Comparison of ENCODE assay signal across 25 mouse cellular contexts in the genomic region with DNA sequence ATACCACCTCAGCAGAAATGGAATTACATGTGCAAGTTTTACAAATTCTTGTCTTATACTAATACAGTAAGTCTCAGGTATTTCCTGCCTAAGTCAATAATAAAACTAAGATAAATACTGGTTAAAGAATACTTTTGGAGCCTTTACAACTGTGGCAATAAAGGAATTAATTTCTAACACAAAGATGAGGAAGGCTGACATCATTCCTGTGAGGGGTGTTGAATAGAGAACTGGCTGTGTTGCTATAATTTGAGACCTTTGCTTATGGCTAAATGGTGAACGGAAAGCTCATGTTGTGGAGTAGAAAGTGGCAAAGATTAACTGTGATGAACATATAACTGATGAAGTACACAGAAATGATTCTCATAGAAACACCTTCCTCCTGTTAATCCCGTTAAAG.
DNase-seq lines count a peak whose midpoint lies in the region; ATAC-seq and TF ChIP-seq lines count a peak whose summit lies in the region.
"Had no signal": no experiment of that assay in that cellular context is flagged by ENCODE, and none has a peak within 500 bp of the region (broad histone marks: within the 10 kb centered on the region; RNA-seq: fewer than 3 reads in every experiment).

No protein-coding gene starts in this region.

- H3K36me3 ChIP-seq in forebrain, embryonic 11.5 days (ENCODE audit: control insufficient read depth, insufficient read depth, low read length): no peaks in the 10 kb centered on the region
- H3K36me3 ChIP-seq in forebrain, postnatal 0 days (ENCODE audit: insufficient read depth): no peaks in the 10 kb centered on the region
- H3K36me3 ChIP-seq in kidney, embryonic 16.5 days (ENCODE audit: insufficient read depth, low read length): no peaks in the 10 kb centered on the region
- no peaks in the 10 kb centered on the region for H3K36me3 ChIP-seq in intestine, embryonic 15.5 days
- H3K36me3 ChIP-seq: embryonic facial prominence, embryonic 12.5 days; embryonic facial prominence, embryonic 15.5 days; forebrain, embryonic 15.5 days; heart, embryonic 10.5 days; heart, embryonic 13.5 days had no signal

- H3K4me2 ChIP-seq in forebrain, embryonic 11.5 days (ENCODE audit: low read depth, low read length, severe bottlenecking): no peak overlapping the region
- H3K4me2 ChIP-seq in forebrain, postnatal 0 days (ENCODE audit: low read depth): no peak overlapping the region
- H3K4me2 ChIP-seq in kidney, embryonic 16.5 days (replicated peaks; ENCODE audit: low read depth, low read length): no peak overlapping the region
- H3K4me2 ChIP-seq in intestine, embryonic 15.5 days (replicated peaks): no peak overlapping the region
- H3K4me2 ChIP-seq: embryonic facial prominence, embryonic 12.5 days; embryonic facial prominence, embryonic 15.5 days; forebrain, embryonic 15.5 days; heart, embryonic 13.5 days; hindbrain, embryonic 14.5 days had no signal

- peak; percentile 37 for ATAC-seq in forebrain, embryonic 11.5 days (replicated peaks; ENCODE audit: low FRiP score)
- no peak for ATAC-seq in forebrain, postnatal 0 days
- ATAC-seq in kidney, embryonic 16.5 days (ENCODE audit: low FRiP score, low TSS enrichment): peak; percentile 72; the same call in 1 of the 2 replicates
- ATAC-seq in intestine, embryonic 15.5 days: peak; percentile 75
- ATAC-seq: forebrain, embryonic 15.5 days; hindbrain, postnatal 0 days had no signal

- no peak for DNase-seq in forebrain, embryonic 11.5 days (ENCODE audit: low spot score)
- no peak for DNase-seq in forebrain, postnatal 0 days
- no peak for DNase-seq in kidney, adult 9 months
- DNase-seq in left cerebral cortex, adult 18-20 months (ENCODE audit: low spot score in 2 of 2): no peak
- no peak for DNase-seq in left cerebral cortex, adult 2 months (ENCODE audit: extremely low spot score in 1 of 2, low spot score in 2 of 2)
- DNase-seq: adrenal gland, postnatal 10 days; adrenal gland, postnatal 36 days; cerebellum, adult 11 months; cerebellum, adult 2 months; cerebellum, adult 9-11 months; cerebellum, postnatal 25 days; gastrocnemius, postnatal 10 days; gastrocnemius, postnatal 36 days; heart, adult 2 months; heart, postnatal 14 days; heart, postnatal 4 days had no signal

- no peak for TF ChIP-seq CTCF in forebrain, postnatal 0 days (IDR thresholded peaks at IDR 0.05; ENCODE audit: low read depth)
- TF ChIP-seq CTCF in left cerebral cortex, adult 2 months (IDR thresholded peaks at IDR 0.05): no peak

- H3K9me3 ChIP-seq in forebrain, embryonic 11.5 days (ENCODE audit: control insufficient read depth, low read length): no peaks in the 10 kb centered on the region
- no peaks in the 10 kb centered on the region for H3K9me3 ChIP-seq in forebrain, postnatal 0 days (ENCODE audit: low read length)
- no peaks in the 10 kb centered on the region for H3K9me3 ChIP-seq in kidney, embryonic 16.5 days (ENCODE audit: low read length)
- no peaks in the 10 kb centered on the region for H3K9me3 ChIP-seq in intestine, embryonic 15.5 days
- H3K9me3 ChIP-seq: embryonic facial prominence, embryonic 12.5 days; embryonic facial prominence, embryonic 15.5 days; forebrain, embryonic 15.5 days; heart, embryonic 10.5 days; heart, embryonic 13.5 days had no signal

- no peaks in the 10 kb centered on the region for H3K4me1 ChIP-seq in forebrain, embryonic 11.5 days (replicated peaks; ENCODE audit: control insufficient read depth, insufficient read depth, low read length)
- no peaks in the 10 kb centered on the region for H3K4me1 ChIP-seq in forebrain, postnatal 0 days (ENCODE audit: insufficient read depth)
- H3K4me1 ChIP-seq in kidney, embryonic 16.5 days (ENCODE audit: insufficient read depth, low read length): no peaks in the 10 kb centered on the region
- H3K4me1 ChIP-seq in intestine, embryonic 15.5 days (replicated peaks): no peaks in the 10 kb centered on the region
- H3K4me1 ChIP-seq: embryonic facial prominence, embryonic 15.5 days; heart, embryonic 10.5 days; heart, embryonic 13.5 days had no signal

- no peaks in the 10 kb centered on the region for H3K27me3 ChIP-seq in forebrain, embryonic 11.5 days (ENCODE audit: control insufficient read depth, insufficient read depth, low read length)
- H3K27me3 ChIP-seq in forebrain, postnatal 0 days (ENCODE audit: insufficient read depth, low read length): no peaks in the 10 kb centered on the region
- no peaks in the 10 kb centered on the region for H3K27me3 ChIP-seq in kidney, embryonic 16.5 days (ENCODE audit: insufficient read depth, low read length)
- no peaks in the 10 kb centered on the region for H3K27me3 ChIP-seq in intestine, embryonic 15.5 days (replicated peaks)
- H3K27me3 ChIP-seq: embryonic facial prominence, embryonic 12.5 days; embryonic facial prominence, embryonic 15.5 days; forebrain, embryonic 15.5 days; heart, embryonic 13.5 days had no signal

- intact Hi-C loops in left cerebral cortex, adult 2 months (cut with DNase I): no loop called here

- H3K27ac ChIP-seq in forebrain, embryonic 11.5 days (ENCODE audit: low read depth, low read length): no peak overlapping the region
- no peak overlapping the region for H3K27ac ChIP-seq in forebrain, postnatal 0 days (ENCODE audit: low read depth, low read length)
- peak overlapping the region; percentile 32; the same call in 1 of the 2 replicates for H3K27ac ChIP-seq in kidney, embryonic 16.5 days (ENCODE audit: low read length)
- no peak overlapping the region for H3K27ac ChIP-seq in intestine, embryonic 15.5 days
- no peak overlapping the region for H3K27ac ChIP-seq in left cerebral cortex, adult 2 months
- H3K27ac ChIP-seq: embryonic facial prominence, embryonic 12.5 days; forebrain, embryonic 15.5 days; heart, adult 2 months; heart, embryonic 10.5 days; heart, embryonic 13.5 days; hindbrain, embryonic 14.5 days; hindbrain, postnatal 0 days had no signal

- H3K9ac ChIP-seq in forebrain, embryonic 11.5 days (ENCODE audit: low read length): no peak overlapping the region
- no peak overlapping the region for H3K9ac ChIP-seq in forebrain, postnatal 0 days
- no peak overlapping the region for H3K9ac ChIP-seq in kidney, embryonic 16.5 days (replicated peaks; ENCODE audit: low read length)
- no peak overlapping the region for H3K9ac ChIP-seq in intestine, embryonic 15.5 days
- H3K9ac ChIP-seq: embryonic facial prominence, embryonic 12.5 days; embryonic facial prominence, embryonic 15.5 days; forebrain, embryonic 15.5 days; heart, embryonic 13.5 days; hindbrain, embryonic 14.5 days had no signal

- 33% methylated on average over 2 of the region's 2 CpGs for WGBS in forebrain, embryonic 11.5 days
- 17% methylated on average over 2 of the region's 2 CpGs for WGBS in forebrain, postnatal 0 days
- 56% methylated on average over 2 of the region's 2 CpGs for WGBS in kidney, embryonic 16.5 days
- 79% methylated on average over 2 of the region's 2 CpGs for WGBS in intestine, embryonic 15.5 days

- no peak overlapping the region for H3K4me3 ChIP-seq in forebrain, embryonic 11.5 days (ENCODE audit: low read depth, low read length)
- no peak overlapping the region for H3K4me3 ChIP-seq in forebrain, postnatal 0 days (ENCODE audit: low read depth, low read length)
- no peak overlapping the region for H3K4me3 ChIP-seq in kidney, embryonic 16.5 days (ENCODE audit: low read length)
- H3K4me3 ChIP-seq in intestine, embryonic 15.5 days (replicated peaks): no peak overlapping the region
- H3K4me3 ChIP-seq in left cerebral cortex, adult 2 months: no peak overlapping the region
- H3K4me3 ChIP-seq: embryonic facial prominence, embryonic 12.5 days; embryonic facial prominence, embryonic 15.5 days; forebrain, embryonic 15.5 days; heart, adult 2 months; heart, embryonic 10.5 days; heart, embryonic 13.5 days had no signal
